Mouse (Mus musculus) lung, embryonic 14.5 days (tissue): Measurements from ENCODE around the gene Dennd5b. TPM values are rescaled to one million over a fixed set of nuclear protein-coding genes. Genes with fewer than 3 reads are reported as not detected.
A peak's percentile ranks its signal among the peaks of the same experiment; 100 is the strongest.

Experiments
- ATAC-seq: fragments of 200-750 bp; cut with Nextera tagmentation; 2 replicates; pipeline ENCODE4 v1.8.0; 2017; ENCODE audit warnings: mild to moderate bottlenecking, moderate TSS enrichment, moderate library complexity; ENCODE audit not compliant: insufficient read depth
- DNase-seq: peaks from one replicate; pipeline ENCODE4 v3.0.0-alpha.2; 2015
- H3K27ac ChIP-seq: fragments of 300-500 bp; sonication (generic); 2 replicates; pipeline ENCODE4 v1.5.1; 2014; ENCODE audit warnings: low read depth, mild to moderate bottlenecking, moderate library complexity
- H3K27me3 ChIP-seq: fragments of 300-500 bp; sonication (generic); 2 replicates; pipeline ENCODE4 v1.6.1; 2014; ENCODE audit warnings: low read length, control low read depth; ENCODE audit not compliant: insufficient read depth
- H3K36me3 ChIP-seq: fragments of 300-500 bp; sonication (generic); 2 replicates; pipeline ENCODE4 v1.6.1; 2014; ENCODE audit warnings: control low read depth; ENCODE audit not compliant: insufficient read depth
- H3K4me1 ChIP-seq: fragments of 300-500 bp; sonication (generic); 2 replicates; pipeline ENCODE4 v1.6.1; 2014; ENCODE audit warnings: antibody characterized with exemption, control low read depth; ENCODE audit not compliant: insufficient read depth
- H3K4me2 ChIP-seq: fragments of 300-500 bp; sonication (generic); 2 replicates; pipeline ENCODE4 v1.6.1; 2014; ENCODE audit warnings: mild to moderate bottlenecking
- H3K4me3 ChIP-seq: fragments of 300-500 bp; sonication (generic); 2 replicates; pipeline ENCODE4 v1.5.1; 2014; ENCODE audit warnings: low read depth, low read length
- H3K9ac ChIP-seq: fragments of 300-500 bp; sonication (generic); 2 replicates; pipeline ENCODE4 v1.6.1; 2014
- H3K9me3 ChIP-seq: fragments of 300-500 bp; sonication (generic); 2 replicates; pipeline ENCODE4 v1.6.1; 2016; ENCODE audit warnings: low read depth, low read length, control low read depth
- CTCF ChIP-seq: IDR thresholded peaks from 2 replicates; pipeline ENCODE4 v1.5.1; 2016; ENCODE audit warnings: antibody characterized with exemption, low read depth
- WGBS: fragments of 180-500 bp; shearing (Covaris S2); extraction: QIAGEN DNeasy Blood & Tissue Kit; methylation state at CpG from one replicate; pipeline ENCODE4 v1.1.7; 2014; 5-methylcytosine and 5-hydroxymethylcytosine counted together
- polyA plus RNA-seq: library from polyadenylated mRNA; unstranded; fragments of >200 nt; fragmentation: Nextera tagmentation; extraction: Ambion mirVana; gene quantifications from 2 replicates; pipeline ENCODE4 v1.2.1, GENCODE M21; 2014

Gene Dennd5b
- polyA plus RNA-seq, 1 experiment from 2014 or later = 9.8 TPM

GRCm38 (mm10) chr6:148945509-148946408 is 155.7 kb downstream of the Dennd5b start:
- 0 out of 2 replicates have a peak, but pooled peaks cover 2% of the 10 kb centered on the region for H3K4me1 ChIP-seq
- H3K9ac ChIP-seq = peak overlapping the region; percentile 97
- TF ChIP-seq CTCF = no peak
- peaks cover 6% of the 10 kb centered on the region for H3K36me3 ChIP-seq
- H3K4me3 ChIP-seq = peak overlapping the region; percentile 94
- ATAC-seq = peak; percentile 35
- DNase-seq = peak; percentile 71
- no peaks in the 10 kb centered on the region for H3K27me3 ChIP-seq
- H3K27ac ChIP-seq = peak overlapping the region; percentile 97
- H3K9me3 ChIP-seq = no peaks in the 10 kb centered on the region
- under 1% methylated on average over 72 of the region's 75 CpGs for WGBS
- peak overlapping the region; percentile 71 for H3K4me2 ChIP-seq

GRCm38 (mm10) chr6:148944767-148945508 is 156.5 kb downstream of the Dennd5b start:
- H3K27ac ChIP-seq = peak overlapping the region; percentile 97
- H3K27me3 ChIP-seq = no peaks in the 10 kb centered on the region
- peak overlapping the region; percentile 94 for H3K4me3 ChIP-seq
- no peak for TF ChIP-seq CTCF
- WGBS = under 1% methylated on average over 91 of the region's 92 CpGs
- peak overlapping the region; percentile 71 for H3K4me2 ChIP-seq
- ATAC-seq (peak; percentile 68), DNase-seq (peak; percentile 84)
- H3K36me3 ChIP-seq = peaks cover 7% of the 10 kb centered on the region
- no peaks in the 10 kb centered on the region for H3K9me3 ChIP-seq
- H3K9ac ChIP-seq = peak overlapping the region; percentile 97
- H3K4me1 ChIP-seq = 0 out of 2 replicates have a peak, but pooled peaks cover 2% of the 10 kb centered on the region

- DNase-seq = no peak
- no peak for TF ChIP-seq CTCF
Measured at GRCm38 (mm10) chr6:148944344-148944766, 157.1 kb downstream of the Dennd5b start.

GRCm38 (mm10) chr6:148943695-148944094 is 157.8 kb downstream of the Dennd5b start:
- 12% methylated on average over 3 of the region's 3 CpGs for WGBS
- no peaks in the 10 kb centered on the region for H3K9me3 ChIP-seq
- peaks cover 13% of the 10 kb centered on the region for H3K36me3 ChIP-seq
- no peak for ATAC-seq
- H3K27me3 ChIP-seq = no peaks in the 10 kb centered on the region
- H3K4me1 ChIP-seq = 0 out of 2 replicates have a peak, but pooled peaks cover 2% of the 10 kb centered on the region
- peak overlapping the region; percentile 97 for H3K9ac ChIP-seq
- H3K4me2 ChIP-seq = peak overlapping the region; percentile 71
- TF ChIP-seq CTCF = no peak
- peak overlapping the region; percentile 50; the same call in 1 of the 2 replicates for H3K27ac ChIP-seq
- peak overlapping the region; percentile 94 for H3K4me3 ChIP-seq
- no peak for DNase-seq

More at GRCm38 (mm10) chr6:148944344-148944766, 157.1 kb downstream of the Dennd5b start:
- under 1% methylated on average over 25 of the region's 30 CpGs for whole genome bisulfite sequencing
- Histone ChIP-seq H3K4me1 (0 out of 2 replicates have a peak, but pooled peaks cover 2% of the 10 kb centered on the region), H3K36me3 (peaks cover 13% of the 10 kb centered on the region), H3K4me2 (peak overlapping the region; percentile 71), H3K4me3 (peak overlapping the region; percentile 94), H3K9ac (peak overlapping the region; percentile 97), H3K27ac (peak overlapping the region; percentile 97), H3K9me3 (no peaks in the 10 kb centered on the region), H3K27me3 (no peaks in the 10 kb centered on the region)
- ATAC-seq = peak; percentile 10; the same call in 1 of the 2 replicates

- Histone ChIP-seq H3K9ac (no peak overlapping the region), H3K27me3 (no peaks in the 10 kb centered on the region), H3K4me2 (no peak overlapping the region), H3K9me3 (no peaks in the 10 kb centered on the region), H3K4me3 (no peak overlapping the region), H3K4me1 (0 out of 2 replicates have a peak, but pooled peaks cover 2% of the 10 kb centered on the region), H3K36me3 (peaks cover 13% of the 10 kb centered on the region), H3K27ac (no peak overlapping the region)
- peak; percentile 17; the same call in 1 of the 2 replicates for TF ChIP-seq CTCF
- WGBS = 67% methylated on average over 4 of the region's 4 CpGs
- ATAC-seq = no peak
- no peak for DNase-seq
Measured at GRCm38 (mm10) chr6:148942406-148942805, 159.1 kb downstream of the Dennd5b start.

GRCm38 (mm10) chr6:148941880-148942279 is 159.6 kb downstream of the Dennd5b start:
- H3K36me3 ChIP-seq = peaks cover 13% of the 10 kb centered on the region
- no peak overlapping the region for H3K4me3 ChIP-seq
- ATAC-seq (no peak), DNase-seq (no peak)
- H3K9me3 ChIP-seq = no peaks in the 10 kb centered on the region
- no peak overlapping the region for H3K9ac ChIP-seq
- no peak overlapping the region for H3K4me2 ChIP-seq
- H3K4me1 ChIP-seq = 0 out of 2 replicates have a peak, but pooled peaks cover 2% of the 10 kb centered on the region
- no peak overlapping the region for H3K27ac ChIP-seq
- WGBS = 57% methylated on average over 5 of the region's 5 CpGs
- TF ChIP-seq CTCF = no peak
- H3K27me3 ChIP-seq = no peaks in the 10 kb centered on the region
